Comparison of ENCODE assay signal across 14 mouse cellular contexts in the genomic region with DNA sequence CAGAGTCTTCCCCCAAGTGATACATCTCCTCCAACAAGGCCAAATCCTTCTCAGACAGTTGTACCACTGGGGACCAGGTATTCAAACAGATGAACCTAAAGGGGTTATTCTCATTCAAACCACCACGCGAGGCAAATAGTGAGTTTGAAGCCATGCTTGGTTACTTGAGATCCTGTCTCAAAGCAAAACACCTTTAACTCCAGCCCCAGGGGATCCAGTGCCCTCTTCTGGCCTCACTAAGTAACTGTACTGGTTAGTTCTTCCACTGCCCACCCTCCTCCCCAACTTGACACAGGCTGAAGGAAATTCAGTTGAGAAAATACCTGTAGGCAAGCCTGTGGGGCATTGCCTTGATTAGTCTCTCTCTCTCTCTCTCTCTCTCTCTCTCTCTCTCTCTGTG. TPM values are rescaled to one million over a fixed set of nuclear protein-coding genes. Genes with fewer than 3 reads are reported as not detected.
DNase-seq lines count a peak whose midpoint lies in the region; ATAC-seq and TF ChIP-seq lines count a peak whose summit lies in the region.
"Had no signal": no experiment of that assay in that cellular context is flagged by ENCODE, and none has a peak within 500 bp of the region (broad histone marks: within the 10 kb centered on the region; RNA-seq: fewer than 3 reads in every experiment).

No protein-coding gene starts in this region.

- no peaks in the 10 kb centered on the region for H3K4me1 ChIP-seq in cortical plate, adult 2 months (ENCODE audit: control insufficient read depth, insufficient read depth, low read length)
- H3K4me1 ChIP-seq: embryonic facial prominence, embryonic 13.5 days; forebrain, embryonic 12.5 days; limb, embryonic 13.5 days had no signal

- peak; percentile 48 for TF ChIP-seq CTCF in left cerebral cortex, adult 2 months (IDR thresholded peaks at IDR 0.05)
- TF ChIP-seq CTCF in cortical plate, adult 2 months (IDR thresholded peaks at IDR 0.05; ENCODE audit: extremely low read depth, insufficient read depth, low read length), result peak; percentile 46

- no peak overlapping the region for H3K27ac ChIP-seq in left cerebral cortex, adult 2 months
- no peak overlapping the region for H3K27ac ChIP-seq in cortical plate, adult 2 months (ENCODE audit: insufficient read depth, low read length)
- H3K27ac ChIP-seq: embryonic facial prominence, embryonic 13.5 days; forebrain, embryonic 12.5 days; limb, embryonic 13.5 days had no signal

- no peak overlapping the region for H3K4me3 ChIP-seq in left cerebral cortex, adult 2 months
- no peak overlapping the region for H3K4me3 ChIP-seq in cortical plate, adult 2 months (ENCODE audit: insufficient read depth, low read length)
- H3K4me3 ChIP-seq: embryonic facial prominence, embryonic 13.5 days; forebrain, embryonic 12.5 days; limb, embryonic 13.5 days had no signal

- intact Hi-C loops in left cerebral cortex, adult 2 months (cut with DNase I), result no loop called here
- intact Hi-C loops in left cerebral cortex, postnatal 10 days (cut with DNase I), result no loop called here
- intact Hi-C loops in gastrocnemius, postnatal 14 days (cut with DNase I; ENCODE audit: low total_unique reads), result no loop called here

- peak; percentile 37 for ATAC-seq in CD4-positive, CD25-positive, alpha-beta regulatory T cell, adult 4 months

- no peak for TF ChIP-seq POLR2A in cortical plate, adult 2 months (IDR thresholded peaks at IDR 0.05; ENCODE audit: extremely low read depth, insufficient read depth, low read length)

- DNase-seq in left cerebral cortex, adult 2 months (ENCODE audit: extremely low spot score in 1 of 2, low spot score in 2 of 2), result no peak
- DNase-seq in left cerebral cortex, adult 8-10 months (ENCODE audit: low spot score in 2 of 2), result no peak
- peak; percentile 52 for DNase-seq in A20 (ENCODE audit: low read depth, low spot score)
- DNase-seq in left cerebral cortex, postnatal 10 days (ENCODE audit: extremely low spot score in 1 of 2, low spot score in 2 of 2), result no peak
- no peak for DNase-seq in gastrocnemius, postnatal 14 days
- no peak for DNase-seq in cerebellum, adult 11 months
- DNase-seq: adrenal gland, postnatal 14 days; cerebellum, adult 18-20 months; heart, adult 18-20 months had no signal

RNA-seq across cellular contexts. Expression of a gene that starts 6.2 kb away (rescaled TPM):
- 1 to 10 TPM; 7.0 to 7.4 TPM for total RNA-seq in left cerebral cortex, adult 2 months (2021)
- total RNA-seq in left cerebral cortex, adult 8-10 months (2022), result 1 to 10 TPM; 6.2 to 9.6 (median 6.4) TPM
- polyA plus RNA-seq in CD4-positive, CD25-positive, alpha-beta regulatory T cell, adult 4 months (2017; shearing (Covaris generic)), result not detected
- polyA plus RNA-seq in cortical plate, adult 2 months (2012; rRNA removed), result 5.3 and 5.6 TPM in 2 replicates
- total RNA-seq in left cerebral cortex, postnatal 10 days (2021), result 10 to 100 TPM; 12.9 to 14.6 TPM
- total RNA-seq in gastrocnemius, postnatal 14 days (2021), result under 1 TPM; 0.60 to 0.84 TPM

RNA-seq across cellular contexts. Expression of a gene that starts 16.0 kb away (rescaled TPM):
- total RNA-seq in left cerebral cortex, adult 2 months (2021), result 100 to 1,000 TPM; 186 to 201 TPM
- 100 to 1,000 TPM; 179 to 188 (median 183) TPM for total RNA-seq in left cerebral cortex, adult 8-10 months (2022)
- 10 to 100 TPM; 34.0 to 37.4 TPM for polyA plus RNA-seq in CD4-positive, CD25-positive, alpha-beta regulatory T cell, adult 4 months (2017; shearing (Covaris generic))
- 100 and 101 TPM in 2 replicates for polyA plus RNA-seq in cortical plate, adult 2 months (2012; rRNA removed)
- 100 to 1,000 TPM; 145 to 148 TPM for total RNA-seq in left cerebral cortex, postnatal 10 days (2021)
- total RNA-seq in gastrocnemius, postnatal 14 days (2021), result 10 to 100 TPM; 16.1 to 16.3 TPM

Comparison
In these comparisons a context has a peak if more than half of its experiments do, and no peak if none do; other contexts are left out.
1. RNA of a gene that starts 16.0 kb away (total RNA-seq): 186 to 201 TPM in left cerebral cortex, adult 2 months, 179 to 188 TPM in left cerebral cortex, adult 8-10 months and 145 to 148 TPM in left cerebral cortex, postnatal 10 days; 16.1 to 16.3 TPM in gastrocnemius, postnatal 14 days; every median in the first group is over 4 times any median in the second.